Mouse (Mus musculus) adrenal gland, adult 10 weeks (tissue): Measurements from ENCODE around the gene Uroc1. TPM values are rescaled to one million over a fixed set of nuclear protein-coding genes. Genes with fewer than 3 reads are reported as not detected.

Source experiments
- polyA plus RNA-seq: library from polyadenylated mRNA; stranded (reverse); fragments of 350-450 nt; fragmentation: Illumina TruSeq; extraction: RNeasy Lipid Tissue Mini Kit (QIAGEN cat#74804); gene quantifications from one replicate; pipeline ENCODE4 v1.2.3, GENCODE M21; 2014; ENCODE audit warnings: low read depth, low replicate concordance

Uroc1 gene
- polyA plus RNA-seq: not detected

GRCm38 (mm10) chr6:90332561-90333425, at the start of gene Uroc1:
TSS of gene Uroc1 (plus strand) at chr6:90333284.

GRCm38 (mm10) chr6:90300919-90301318, 32.2 kb upstream of the Uroc1 start, which contains the start of gene BC048671:
TSS of gene BC048671 (plus strand) at chr6:90301219.

GRCm38 (mm10) chr6:90324991-90325390, 8.1 kb upstream of the Uroc1 start, which contains the start of gene Chst13:
TSS of gene Chst13 (minus strand) at chr6:90325185.

GRCm38 (mm10) chr6:90368976-90369724, 36.1 kb downstream of the Uroc1 start, which contains the start of gene Zxdc:
TSS of gene Zxdc (plus strand) at chr6:90369492.

Other genes with a start within 250 kb of the Uroc1 start
- gene Vmn1r50, start 231.9 kb upstream of the Uroc1 start, polyA plus RNA-seq: not detected
- not detected for gene Vmn1r51, start 210.7 kb upstream of the Uroc1 start, polyA plus RNA-seq
- not detected for gene Vmn1r52, start 158.5 kb upstream of the Uroc1 start, polyA plus RNA-seq
- not detected for gene V1ra8, start 130.5 kb upstream of the Uroc1 start, polyA plus RNA-seq
- gene Vmn1r53, start 108.8 kb upstream of the Uroc1 start, polyA plus RNA-seq: not detected
- not detected for gene Vmn1r54, start 87.0 kb upstream of the Uroc1 start, polyA plus RNA-seq
- not detected for gene BC048671, start 32.1 kb upstream of the Uroc1 start, polyA plus RNA-seq
- not detected for gene Chst13, start 8.1 kb upstream of the Uroc1 start, polyA plus RNA-seq
- 14.3 TPM for gene Zxdc, start 36.2 kb downstream of the Uroc1 start, polyA plus RNA-seq
- not detected for gene Cfap100, start 95.5 kb downstream of the Uroc1 start, polyA plus RNA-seq
- gene Klf15, start 129.3 kb downstream of the Uroc1 start, polyA plus RNA-seq: 7.6 TPM
- 23.0 TPM for gene Aldh1l1, start 153.1 kb downstream of the Uroc1 start, polyA plus RNA-seq